Mouse (Mus musculus): ENCODE results near the gene Nat8f2. TPM values are rescaled to one million over a fixed set of nuclear protein-coding genes. Genes with fewer than 3 reads are reported as not detected.

Gene Nat8f2
- polyA plus RNA-seq, 1 experiment from 2014 or later = not detected

Other genes with a start within 250 kb of the Nat8f2 start
- gene Nat8f7, start 156.0 kb downstream of the Nat8f2 start, polyA plus RNA-seq (2015; fragmentation: Nextera tagmentation; extraction: Ambion mirVana) = 0.09 TPM in 1 of 2 replicates, not detected in the other
- 0.40 and 0.44 TPM in 2 replicates for gene Nat8f3, start 103.4 kb downstream of the Nat8f2 start, polyA plus RNA-seq (2015; fragmentation: Nextera tagmentation; extraction: Ambion mirVana)
- gene Nat8f6, start 48.2 kb downstream of the Nat8f2 start, polyA plus RNA-seq (2015; fragmentation: Nextera tagmentation; extraction: Ambion mirVana) = not detected in 2 replicates
- 0.29 TPM in 1 of 2 replicates, not detected in the other for gene Nat8f5, start 48.2 kb downstream of the Nat8f2 start, polyA plus RNA-seq (2015; fragmentation: Nextera tagmentation; extraction: Ambion mirVana)
- not detected in 2 replicates for gene Nat8, start 37.1 kb downstream of the Nat8f2 start, polyA plus RNA-seq (2015; fragmentation: Nextera tagmentation; extraction: Ambion mirVana)
- 6.8 and 6.9 TPM in 2 replicates for gene Nat8f4, start 35.7 kb upstream of the Nat8f2 start, polyA plus RNA-seq (2015; fragmentation: Nextera tagmentation; extraction: Ambion mirVana)
- 50.0 and 55.5 TPM in 2 replicates for gene Tprkb, start 42.7 kb upstream of the Nat8f2 start, polyA plus RNA-seq (2015; fragmentation: Nextera tagmentation; extraction: Ambion mirVana)
- gene Nat8f1, start 46.5 kb upstream of the Nat8f2 start, polyA plus RNA-seq (2015; fragmentation: Nextera tagmentation; extraction: Ambion mirVana) = 16.0 and 20.0 TPM in 2 replicates
- gene Dusp11, start 92.5 kb upstream of the Nat8f2 start, polyA plus RNA-seq (2015; fragmentation: Nextera tagmentation; extraction: Ambion mirVana) = 49.9 and 53.4 TPM in 2 replicates
- not detected in 2 replicates for gene Figla, start 147.0 kb upstream of the Nat8f2 start, polyA plus RNA-seq (2015; fragmentation: Nextera tagmentation; extraction: Ambion mirVana)
- 173 and 185 TPM in 2 replicates for gene Add2, start 159.5 kb upstream of the Nat8f2 start, polyA plus RNA-seq (2015; fragmentation: Nextera tagmentation; extraction: Ambion mirVana)

Measured in hindbrain, embryonic 13.5 days (tissue).